Mouse (Mus musculus): Measurements from ENCODE around the gene Tnnt1. TPM values are rescaled to one million over a fixed set of nuclear protein-coding genes. Genes with fewer than 3 reads are reported as not detected.
"Not testable (repeated sequence)": the region's sequence is repeated elsewhere in the genome, so short reads cannot be mapped to it uniquely, and the experiment has no call there.

Gene Tnnt1
- polyA plus RNA-seq, 1 experiment from 2014 or later = 4.1 TPM

- Histone ChIP-seq H3K9me3 (no peaks in the 10 kb centered on the region), H3K27ac (no peak within 1 kb of the TSS), H3K4me1 (peaks cover 10% of the 10 kb centered on the region), H3K27me3 (replicated peaks) (peaks cover 6% of the 10 kb centered on the region; the same call in 1 of the 2 replicates), H3K4me3 (peak within 1 kb of the TSS; percentile 14), H3K4me2 (peak within 1 kb of the TSS; percentile 39), H3K9ac (no peak within 1 kb of the TSS), H3K36me3 (replicated peaks) (no peaks in the 10 kb centered on the region)
- 2% methylated on average over 28 of the region's 28 CpGs for WGBS
- peak; percentile 51; the same call in 1 of the 2 replicates for ATAC-seq (replicated peaks)
These were observed 16.0 kb upstream of the Tnnt1 start, which contains the start of gene Dnaaf3 for GRCm38 (mm10) chr7:4532005-4532729. Dnaaf3 (minus strand) TSS chr7:4532453.

GRCm38 (mm10) chr7:4530166-4530565 lies 14.0 kb upstream of the Tnnt1 start:
- not testable (repeated sequence) for H3K4me2 ChIP-seq; H3K4me3 ChIP-seq; H3K9me3 ChIP-seq; H3K36me3 ChIP-seq (replicated peaks); H3K27me3 ChIP-seq (replicated peaks); ATAC-seq (replicated peaks); H3K9ac ChIP-seq; H3K27ac ChIP-seq
- 58% methylated on average over 8 of the region's 8 CpGs for WGBS
- peaks cover 23% of the 10 kb centered on the region for H3K4me1 ChIP-seq

GRCm38 (mm10) chr7:4527302-4527689 lies 11.1 kb upstream of the Tnnt1 start:
- no peak overlapping the region; the same call in 1 of the 2 replicates for H3K4me3 ChIP-seq
- H3K27me3 ChIP-seq (replicated peaks) = peaks cover 10% of the 10 kb centered on the region; the same call in 1 of the 2 replicates
- H3K4me1 ChIP-seq = peaks cover 21% of the 10 kb centered on the region
- no peak overlapping the region for H3K27ac ChIP-seq
- WGBS = 56% methylated on average over 18 of the region's 18 CpGs
- no peak overlapping the region for H3K9ac ChIP-seq
- no peaks in the 10 kb centered on the region for H3K36me3 ChIP-seq (replicated peaks)
- H3K4me2 ChIP-seq = peak overlapping the region; percentile 60
- no peaks in the 10 kb centered on the region for H3K9me3 ChIP-seq
- ATAC-seq (replicated peaks) = no peak; the same call in 1 of the 2 replicates

- H3K4me2 ChIP-seq = peak overlapping the region; percentile 60
- WGBS = 22% methylated on average over 40 of the region's 40 CpGs
- peak overlapping the region; percentile 34 for H3K4me3 ChIP-seq
- H3K27me3 ChIP-seq (replicated peaks) = peaks cover 11% of the 10 kb centered on the region
- no peaks in the 10 kb centered on the region for H3K9me3 ChIP-seq
- H3K27ac ChIP-seq = peak overlapping the region; percentile 59; the same call in 1 of the 2 replicates
- no peaks in the 10 kb centered on the region for H3K36me3 ChIP-seq (replicated peaks)
- 0 out of 2 replicates have a peak overlapping the region, but pooled peaks have one; percentile 20 for H3K9ac ChIP-seq
- peak; percentile 94 for ATAC-seq (replicated peaks)
- peaks cover 15% of the 10 kb centered on the region; the same call in 1 of the 2 replicates for H3K4me1 ChIP-seq
These were observed 10.4 kb upstream of the Tnnt1 start for GRCm38 (mm10) chr7:4526341-4527301.

GRCm38 (mm10) chr7:4524212-4524922 lies 8.2 kb upstream of the Tnnt1 start, which contains the start of gene Tnni3:
Tnni3 (minus strand) TSS chr7:4524229.
- 69% methylated on average over 15 of the region's 15 CpGs for WGBS
- not testable (repeated sequence) for H3K9me3 ChIP-seq; H3K9ac ChIP-seq; H3K4me3 ChIP-seq; H3K27ac ChIP-seq; H3K36me3 ChIP-seq (replicated peaks); ATAC-seq (replicated peaks); H3K4me2 ChIP-seq
- peaks cover 18% of the 10 kb centered on the region for H3K4me1 ChIP-seq
- H3K27me3 ChIP-seq (replicated peaks) = peaks cover 17% of the 10 kb centered on the region

GRCm38 (mm10) chr7:4523205-4524130 lies 7.3 kb upstream of the Tnnt1 start:
- H3K9ac ChIP-seq = no peak overlapping the region
- ATAC-seq (replicated peaks) = no peak
- H3K4me1 ChIP-seq = peaks cover 18% of the 10 kb centered on the region
- peaks cover 17% of the 10 kb centered on the region for H3K27me3 ChIP-seq (replicated peaks)
- H3K9me3 ChIP-seq = no peaks in the 10 kb centered on the region
- 93% methylated on average over 33 of the region's 33 CpGs for WGBS
- H3K36me3 ChIP-seq (replicated peaks) = no peaks in the 10 kb centered on the region
- no peak overlapping the region for H3K4me3 ChIP-seq
- H3K4me2 ChIP-seq = no peak overlapping the region
- H3K27ac ChIP-seq = no peak overlapping the region

GRCm38 (mm10) chr7:4522292-4522691 lies 6.1 kb upstream of the Tnnt1 start:
- WGBS = 87% methylated on average over 6 of the region's 6 CpGs
- no peaks in the 10 kb centered on the region for H3K36me3 ChIP-seq (replicated peaks)
- H3K27me3 ChIP-seq (replicated peaks) = peaks cover 15% of the 10 kb centered on the region
- no peak overlapping the region for H3K27ac ChIP-seq
- no peaks in the 10 kb centered on the region for H3K9me3 ChIP-seq
- no peak overlapping the region for H3K9ac ChIP-seq
- ATAC-seq (replicated peaks) = no peak
- H3K4me3 ChIP-seq = no peak overlapping the region
- peaks cover 16% of the 10 kb centered on the region for H3K4me1 ChIP-seq
- no peak overlapping the region for H3K4me2 ChIP-seq

GRCm38 (mm10) chr7:4521231-4522003 lies 5.2 kb upstream of the Tnnt1 start:
- peak overlapping the region; percentile 42 for H3K4me2 ChIP-seq
- peaks cover 11% of the 10 kb centered on the region; the same call in 1 of the 2 replicates for H3K27me3 ChIP-seq (replicated peaks)
- H3K27ac ChIP-seq = no peak overlapping the region
- no peak overlapping the region for H3K9ac ChIP-seq
- H3K9me3 ChIP-seq = no peaks in the 10 kb centered on the region
- WGBS = 35% methylated on average over 31 of the region's 32 CpGs
- peaks cover 8% of the 10 kb centered on the region for H3K4me1 ChIP-seq
- ATAC-seq (replicated peaks) = no peak
- peak overlapping the region; percentile 19 for H3K4me3 ChIP-seq
- H3K36me3 ChIP-seq (replicated peaks) = no peaks in the 10 kb centered on the region

GRCm38 (mm10) chr7:4518487-4518886 lies 2.3 kb upstream of the Tnnt1 start:
- Histone ChIP-seq H3K4me1 (peaks cover 6% of the 10 kb centered on the region; the same call in 1 of the 2 replicates), H3K4me3 (no peak overlapping the region), H3K9me3 (no peaks in the 10 kb centered on the region), H3K27me3 (replicated peaks) (peaks cover 11% of the 10 kb centered on the region; the same call in 1 of the 2 replicates), H3K36me3 (replicated peaks) (no peaks in the 10 kb centered on the region), H3K4me2 (no peak overlapping the region), H3K27ac (no peak overlapping the region), H3K9ac (no peak overlapping the region)
- 81% methylated on average over 1 of the region's 1 CpGs for WGBS
- ATAC-seq (replicated peaks) = no peak

- Histone ChIP-seq H3K9me3 (no peaks in the 10 kb centered on the region), H3K4me2 (no peak overlapping the region), H3K36me3 (replicated peaks) (no peaks in the 10 kb centered on the region), H3K9ac (no peak overlapping the region), H3K4me3 (no peak overlapping the region), H3K27ac (no peak overlapping the region), H3K27me3 (replicated peaks) (0 out of 2 replicates have a peak, but pooled peaks cover 4% of the 10 kb centered on the region), H3K4me1 (0 out of 2 replicates have a peak, but pooled peaks cover 4% of the 10 kb centered on the region)
- no peak for ATAC-seq (replicated peaks)
- 68% methylated on average over 6 of the region's 6 CpGs for WGBS
These were observed 329 bp downstream of the Tnnt1 start for GRCm38 (mm10) chr7:4515853-4516252.

Data from midbrain, embryonic 15.5 days (tissue).